10 mouse cellular contexts compared by ENCODE assay signal in genomic region chr3:9920331-9920730, GRCm38 (mm10).
DNase-seq lines count a peak whose midpoint lies in the region; TF ChIP-seq lines count a peak whose summit lies in the region.
"Had no signal": no experiment of that assay in that cellular context is flagged by ENCODE, and none has a peak within 500 bp of the region (broad histone marks: within the 10 kb centered on the region; RNA-seq: fewer than 3 reads in every experiment).

No protein-coding gene starts in this region.

- intact Hi-C loops in gastrocnemius, postnatal 14 days (cut with DNase I; ENCODE audit: low total_unique reads): no loop called here

- TF ChIP-seq POLR2A in brain, embryonic 14.5 days (IDR thresholded peaks at IDR 0.05; ENCODE audit: borderline replicate concordance, extremely low read depth, insufficient read depth, insufficient read length, poor library complexity, severe bottlenecking): no peak

- TF ChIP-seq CTCF in brain, embryonic 14.5 days (IDR thresholded peaks at IDR 0.05; ENCODE audit: borderline replicate concordance, extremely low read depth, insufficient read depth, insufficient read length): no peak

- DNase-seq in gastrocnemius, postnatal 14 days: peak; percentile 7
- no peak for DNase-seq in gastrocnemius, adult 8-10 months (ENCODE audit: low spot score in 2 of 2)
- DNase-seq in Muller cell, postnatal 12 days (ENCODE audit: inconsistent ontology term): peak; percentile 86
- DNase-seq in brain, embryonic 14.5 days (ENCODE audit: low read depth): peak; percentile 72
- DNase-seq in fibroblast of lung, adult 2 months (ENCODE audit: low read depth): peak; percentile 70
- DNase-seq in yolk sac, embryonic 10.5 days (ENCODE audit: low spot score): no peak
- no peak for DNase-seq in lung, postnatal 36 days
- DNase-seq: kidney, postnatal 10 days; lung, adult 18-20 months; thymus, adult 2 months had no signal

Comparison
In these comparisons a context has a peak if more than half of its experiments do, and no peak if none do; other contexts are left out.
1. DNase-seq: peak in gastrocnemius, postnatal 14 days (single experiment), Muller cell, postnatal 12 days (single experiment), brain, embryonic 14.5 days (single experiment) and fibroblast of lung, adult 2 months (single experiment); none in gastrocnemius, adult 8-10 months (0 of 2), yolk sac, embryonic 10.5 days (single experiment) and lung, postnatal 36 days (single experiment).